Mouse (Mus musculus) macrophage (primary cell): ENCODE results near the gene Pigt. TPM values are rescaled to one million over a fixed set of nuclear protein-coding genes. Genes with fewer than 3 reads are reported as not detected.

Experiments
- H3K27ac ChIP-seq: fragments of 350-480 bp; formaldehyde crosslinking; 2 replicates; pipeline ENCODE4 v1.9.0; 2021
- H3K36me3 ChIP-seq: fragments of 350-480 bp; formaldehyde crosslinking; 2 replicates; pipeline ENCODE4 v1.9.0; 2021; ENCODE audit errors: inconsistent target
- H3K4me3 ChIP-seq: fragments of 350-480 bp; formaldehyde crosslinking; 2 replicates; pipeline ENCODE4 v1.9.0; 2021; ENCODE audit errors: inconsistent target
- H3K79me2 ChIP-seq: fragments of 350-480 bp; formaldehyde crosslinking; 2 replicates; pipeline ENCODE4 v1.9.0; 2021; ENCODE audit errors: inconsistent target
- WGBS: methylation state at CpG from one replicate; pipeline ENCODE4 v1.1.7; 2026; ENCODE audit warnings: inconsistent platforms; ENCODE audit not compliant: missing documents; 5-methylcytosine and 5-hydroxymethylcytosine counted together
- polyA plus RNA-seq: library from polyadenylated mRNA; stranded (reverse); fragments of 250-400 nt; gene quantifications from 3 replicates; pipeline ENCODE4 v1.2.4, GENCODE M21; 2018; ENCODE audit warnings: inconsistent platforms

Pigt gene
- polyA plus RNA-seq, 1 experiment from 2014 or later, result 92.7 TPM

DNA sequence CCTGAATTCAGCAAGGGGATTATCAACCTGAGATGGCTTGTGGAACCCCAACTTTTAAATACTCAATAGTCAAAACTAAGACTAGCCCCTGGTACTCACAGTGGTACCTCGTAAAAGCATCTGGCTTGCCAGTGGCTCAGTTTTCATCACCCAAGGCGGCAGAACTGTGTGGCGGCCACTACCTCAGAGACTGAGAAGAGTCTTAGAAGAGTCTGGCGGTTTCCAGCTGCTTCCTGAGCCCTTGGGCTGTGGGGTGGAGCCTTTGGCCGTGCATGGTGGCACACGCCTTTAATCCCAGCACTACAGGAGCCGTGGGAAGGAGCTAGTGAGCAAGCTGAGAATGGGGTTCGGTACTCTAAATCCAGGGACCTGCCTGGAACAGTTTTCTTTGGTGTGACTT is 25.0 kb downstream of the Pigt start:
- 20% methylated on average over 8 of the region's 8 CpGs for WGBS
- H3K27ac ChIP-seq, result no peak overlapping the region
- no peaks in the 10 kb centered on the region for H3K36me3 ChIP-seq
- no peak overlapping the region for H3K4me3 ChIP-seq
- H3K79me2 ChIP-seq, result no peaks in the 10 kb centered on the region

DNA sequence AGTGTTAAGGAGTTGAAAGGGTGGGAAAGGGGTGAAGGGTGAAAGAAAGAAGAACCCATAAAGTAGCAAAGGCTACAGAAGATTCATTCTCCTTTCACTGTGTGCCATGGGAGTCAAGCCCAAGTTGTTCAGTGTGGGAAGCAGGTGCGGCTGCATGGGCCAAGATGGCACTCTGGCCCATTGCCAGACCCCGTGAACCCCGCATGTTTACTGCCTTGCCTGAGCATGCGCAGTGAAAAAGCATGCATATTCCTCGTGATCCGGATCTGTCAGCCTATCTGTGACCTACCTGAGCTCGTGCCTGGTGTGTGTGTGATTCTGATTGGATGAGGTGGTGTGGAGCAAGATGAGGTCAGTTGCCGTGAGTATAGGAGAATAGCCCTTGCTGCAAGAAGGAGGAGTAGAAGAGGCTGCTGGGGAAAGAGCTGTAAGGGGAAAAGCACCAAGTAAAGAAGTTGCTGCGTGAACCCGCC is 26.0 kb downstream of the Pigt start:
- no peaks in the 10 kb centered on the region for H3K36me3 ChIP-seq
- no peak overlapping the region for H3K27ac ChIP-seq
- no peak overlapping the region for H3K4me3 ChIP-seq
- H3K79me2 ChIP-seq, result no peaks in the 10 kb centered on the region
- 89% methylated on average over 10 of the region's 10 CpGs for WGBS

DNA sequence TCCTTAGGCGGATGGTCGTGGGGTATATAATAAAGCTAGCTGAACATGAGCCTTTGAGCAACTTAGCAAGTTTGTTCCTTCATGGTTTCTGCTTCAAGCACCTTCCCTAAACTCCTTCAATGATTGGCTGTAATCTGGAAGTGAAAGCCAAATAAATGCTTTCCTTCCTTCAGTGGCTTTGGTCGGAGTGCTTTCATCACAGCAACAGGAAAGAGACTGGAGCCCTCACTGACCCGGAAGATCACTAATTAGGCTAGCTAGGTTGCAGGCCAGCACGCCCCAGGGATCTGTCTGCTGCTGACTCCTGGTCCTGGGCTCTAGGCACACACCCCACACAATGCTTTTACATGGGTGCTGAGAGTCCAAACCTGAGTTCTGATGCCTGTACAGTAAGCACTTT is 31.2 kb downstream of the Pigt start:
- no peaks in the 10 kb centered on the region for H3K79me2 ChIP-seq
- H3K27ac ChIP-seq, result no peak overlapping the region
- no peaks in the 10 kb centered on the region for H3K36me3 ChIP-seq
- H3K4me3 ChIP-seq, result no peak overlapping the region
- 50% methylated on average over 5 of the region's 5 CpGs for WGBS

DNA sequence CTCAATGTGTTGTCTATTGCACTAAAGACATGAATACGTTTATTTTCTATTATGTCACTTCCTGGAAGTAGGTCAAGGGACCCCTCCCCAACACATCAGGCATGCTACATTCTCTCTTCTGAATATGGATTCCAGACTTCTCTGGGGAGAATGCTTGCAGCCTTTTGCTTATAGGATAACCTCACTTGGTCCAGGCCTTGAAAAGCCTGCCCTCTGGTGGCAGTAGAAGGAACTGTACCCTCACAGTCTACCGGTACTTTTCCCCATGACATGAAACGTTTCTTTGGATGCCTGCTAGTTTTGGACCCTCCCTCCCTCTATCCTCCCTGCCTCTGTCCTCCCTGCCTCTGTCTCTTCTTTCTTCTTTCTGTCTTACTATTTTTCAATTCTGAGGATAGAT is 33.8 kb downstream of the Pigt start:
- H3K36me3 ChIP-seq, result no peaks in the 10 kb centered on the region
- WGBS, result 7% methylated on average over 3 of the region's 3 CpGs
- H3K4me3 ChIP-seq, result no peak overlapping the region
- H3K79me2 ChIP-seq, result no peaks in the 10 kb centered on the region
- no peak overlapping the region for H3K27ac ChIP-seq

DNA sequence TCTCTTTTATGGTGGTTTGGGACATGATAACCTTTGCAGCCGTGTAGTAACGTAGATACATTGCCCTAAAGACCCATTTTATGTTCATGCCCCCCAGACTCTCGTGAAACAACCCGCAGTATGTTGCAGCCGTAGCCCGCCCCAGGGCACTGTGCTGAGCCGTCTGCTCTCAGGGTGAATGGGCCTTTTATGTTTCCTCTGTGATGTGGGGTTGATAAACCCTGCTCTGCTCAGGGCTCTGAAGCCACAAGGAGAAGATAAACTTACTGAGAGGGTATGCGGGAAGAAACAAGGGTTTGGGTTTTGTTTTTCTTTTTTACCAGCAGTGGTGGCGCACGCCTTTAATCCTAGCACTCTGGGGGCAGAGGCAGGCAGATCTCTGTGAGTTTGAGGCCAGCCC is 37.0 kb downstream of the Pigt start:
- Histone ChIP-seq H3K36me3 (no peaks in the 10 kb centered on the region), H3K4me3 (no peak overlapping the region), H3K27ac (no peak overlapping the region), H3K79me2 (no peaks in the 10 kb centered on the region)
- 89% methylated on average over 10 of the region's 10 CpGs for WGBS

DNA sequence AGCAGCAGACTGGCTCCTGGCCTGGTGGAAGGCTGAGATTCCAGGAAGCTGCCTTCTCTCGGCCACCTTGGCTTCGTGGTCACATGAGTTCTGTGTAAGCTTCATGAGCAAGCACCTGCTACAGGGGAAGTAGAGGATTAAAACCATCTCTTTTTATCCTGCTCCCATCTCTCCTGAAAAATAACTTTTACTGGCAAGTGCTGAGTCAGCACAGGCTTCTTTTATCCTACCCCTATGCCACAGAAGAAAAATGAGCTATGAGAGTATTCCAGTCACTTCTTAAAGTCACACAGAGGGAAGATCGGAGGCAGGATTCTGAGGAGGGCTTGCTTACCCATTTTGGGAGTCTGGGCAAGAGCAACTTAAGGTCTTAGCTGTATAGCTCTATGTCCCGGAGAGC is 39.7 kb downstream of the Pigt start:
- no peaks in the 10 kb centered on the region for H3K79me2 ChIP-seq
- H3K27ac ChIP-seq, result no peak overlapping the region
- H3K4me3 ChIP-seq, result no peak overlapping the region
- WGBS, result 63% methylated on average over 4 of the region's 4 CpGs
- no peaks in the 10 kb centered on the region for H3K36me3 ChIP-seq

DNA sequence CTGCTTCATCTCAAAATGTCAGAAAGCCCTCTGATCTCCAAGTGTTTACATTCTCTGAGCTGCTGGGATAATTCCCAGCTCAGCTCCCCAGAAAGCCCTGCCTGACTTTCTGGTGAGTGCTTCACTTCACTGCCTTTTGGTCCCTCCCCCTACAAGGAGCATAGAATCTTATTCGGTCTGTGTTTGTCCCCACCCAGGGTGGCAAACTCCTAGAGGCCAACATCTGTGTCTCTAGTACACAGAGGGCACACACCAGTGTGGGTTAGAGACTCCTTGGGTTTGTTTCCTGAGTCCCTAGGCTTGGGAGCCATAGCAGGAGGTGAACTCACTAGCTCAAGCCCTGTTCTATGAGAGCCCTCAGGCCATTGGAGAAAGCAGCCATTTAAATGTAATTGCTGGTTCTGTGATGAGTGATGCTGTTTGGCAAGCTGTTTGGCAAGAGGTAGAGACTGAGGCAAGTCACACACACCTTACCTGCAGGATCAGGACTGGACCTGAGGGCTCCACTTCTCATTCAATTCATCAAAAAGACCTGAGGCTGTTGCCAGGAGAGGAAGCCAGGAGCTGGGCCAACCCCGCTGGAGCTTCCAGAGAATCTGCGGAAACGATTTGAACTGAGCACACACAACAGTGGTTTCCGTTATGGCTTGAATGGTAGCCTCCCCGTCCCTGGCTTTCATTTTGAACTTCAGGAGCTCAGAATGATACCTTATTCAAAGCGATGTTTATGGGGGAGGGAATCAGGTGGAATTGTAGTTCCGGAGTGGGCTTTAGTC is 43.5 kb downstream of the Pigt start:
- H3K27ac ChIP-seq, result no peak overlapping the region
- H3K79me2 ChIP-seq, result no peaks in the 10 kb centered on the region
- no peak overlapping the region for H3K4me3 ChIP-seq
- H3K36me3 ChIP-seq, result no peaks in the 10 kb centered on the region
- WGBS, result 37% methylated on average over 8 of the region's 8 CpGs

DNA sequence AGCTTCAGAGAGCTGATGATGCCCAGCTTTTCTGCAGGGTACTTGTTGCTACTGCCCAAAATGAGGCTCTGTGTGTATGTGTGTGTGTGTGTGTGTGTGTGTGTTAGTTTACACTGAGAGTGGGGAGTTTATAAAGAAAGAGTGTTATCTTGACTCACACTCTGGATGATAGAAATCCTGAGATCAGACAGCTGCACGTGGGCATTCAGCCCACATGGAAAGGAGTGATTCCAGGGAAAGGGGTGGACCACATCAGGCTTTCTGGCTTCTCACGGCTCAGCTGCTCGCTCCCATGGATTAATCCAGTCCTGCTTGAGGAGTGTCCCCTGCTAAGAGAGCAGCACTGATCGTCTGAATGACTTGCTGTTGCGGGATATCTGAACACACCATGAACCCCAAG is 44.8 kb downstream of the Pigt start:
- Histone ChIP-seq H3K36me3 (no peaks in the 10 kb centered on the region), H3K79me2 (no peaks in the 10 kb centered on the region), H3K4me3 (no peak overlapping the region), H3K27ac (no peak overlapping the region)
- WGBS, result 92% methylated on average over 5 of the region's 5 CpGs

DNA sequence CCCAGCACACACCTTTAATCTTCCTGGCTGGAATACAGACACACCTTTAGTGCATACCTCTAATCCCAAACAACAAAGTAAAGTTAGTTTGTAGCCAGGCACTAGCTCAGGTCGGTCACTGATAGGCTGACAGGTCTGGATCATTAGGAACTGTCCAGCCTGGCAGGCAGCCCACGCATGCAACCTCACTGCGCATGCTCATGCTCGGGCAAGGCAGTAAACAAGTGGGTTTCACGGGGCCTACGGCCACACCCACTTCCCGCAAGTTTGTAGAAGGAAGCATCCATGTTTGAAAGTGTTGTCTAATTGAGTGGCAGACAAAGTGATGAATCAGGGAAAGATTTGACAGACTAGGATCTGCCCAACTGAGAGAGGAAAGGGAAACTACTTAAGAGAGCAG is 45.3 kb downstream of the Pigt start:
- Histone ChIP-seq H3K4me3 (no peak overlapping the region), H3K79me2 (no peaks in the 10 kb centered on the region), H3K27ac (no peak overlapping the region), H3K36me3 (no peaks in the 10 kb centered on the region)
- 96% methylated on average over 5 of the region's 7 CpGs for WGBS

DNA sequence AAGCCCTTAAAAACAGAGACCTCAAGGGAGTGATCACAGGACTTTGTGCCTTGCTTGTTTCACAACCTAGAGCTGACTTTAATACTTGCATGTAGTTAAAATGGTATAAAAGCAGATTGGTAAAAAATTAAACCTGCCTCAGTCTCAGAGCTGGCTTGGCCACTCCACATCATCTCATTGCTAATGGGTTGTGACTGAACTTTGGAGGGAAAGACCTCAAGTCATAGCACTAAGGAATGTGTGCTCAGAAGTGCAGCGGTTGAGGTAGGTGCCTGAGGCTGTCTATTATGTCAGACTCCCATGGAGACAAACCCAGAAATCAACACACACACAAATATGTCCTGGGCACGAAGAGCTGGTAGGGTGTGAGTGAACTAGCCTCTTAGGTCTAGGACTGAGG is 46.4 kb downstream of the Pigt start:
- Histone ChIP-seq H3K36me3 (no peaks in the 10 kb centered on the region), H3K27ac (no peak overlapping the region), H3K4me3 (no peak overlapping the region), H3K79me2 (no peaks in the 10 kb centered on the region)
- 81% methylated on average over 2 of the region's 2 CpGs for WGBS

DNA sequence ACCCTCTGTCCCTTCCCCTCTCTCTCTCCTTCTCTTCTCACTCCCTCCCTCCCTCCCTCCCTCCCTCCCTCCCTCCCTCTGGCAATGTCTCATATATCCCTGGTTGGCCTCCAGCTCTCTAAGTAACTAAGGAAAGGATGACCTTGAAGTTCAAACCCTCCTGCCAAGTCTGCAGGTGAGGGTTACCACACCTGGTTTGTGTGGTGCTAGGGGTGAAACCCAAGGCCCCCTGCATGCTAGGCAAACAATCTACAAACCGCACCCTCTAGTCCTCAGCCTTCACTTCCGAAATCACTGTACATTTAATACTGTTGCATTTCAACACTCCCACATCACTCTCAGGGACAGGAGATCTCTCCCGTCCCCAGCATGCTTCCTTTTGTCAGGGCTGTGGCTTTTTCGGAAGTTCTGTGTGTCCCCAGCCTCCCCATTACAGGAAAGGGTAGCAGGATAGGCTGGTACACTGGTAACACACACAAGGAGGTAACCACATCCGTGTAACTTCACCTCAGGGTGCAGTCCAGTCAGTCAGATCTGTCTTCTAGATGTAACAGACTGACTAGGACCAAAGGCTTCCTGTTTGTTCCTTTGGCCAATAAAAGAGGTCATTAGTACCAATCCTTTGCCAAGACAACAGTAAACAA is 47.3 kb downstream of the Pigt start:
- WGBS, result 3% methylated on average over 5 of the region's 5 CpGs
- Histone ChIP-seq H3K36me3 (no peaks in the 10 kb centered on the region), H3K27ac (no peak overlapping the region), H3K79me2 (no peaks in the 10 kb centered on the region), H3K4me3 (no peak overlapping the region)

DNA sequence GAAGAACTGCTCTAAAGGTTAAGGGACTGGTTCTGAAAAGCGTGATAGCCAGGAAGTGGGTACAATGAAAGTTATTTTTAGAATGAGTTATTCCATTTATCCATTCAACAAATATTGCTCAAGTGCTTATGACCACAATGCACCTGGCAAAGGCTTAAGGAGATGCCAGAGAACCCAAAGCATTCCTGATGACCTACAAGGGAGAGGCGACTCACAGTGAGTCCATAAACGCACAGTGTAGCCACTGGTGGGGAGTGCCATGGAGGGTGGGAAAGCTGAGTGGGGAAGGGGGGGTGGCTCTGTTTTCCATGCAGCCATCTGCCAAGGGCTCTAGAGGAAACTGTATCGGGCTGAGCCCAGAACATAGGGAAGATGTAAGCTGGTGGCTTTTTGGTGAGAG is 52.0 kb downstream of the Pigt start:
- WGBS, result 72% methylated on average over 4 of the region's 4 CpGs
- no peak overlapping the region for H3K4me3 ChIP-seq
- H3K36me3 ChIP-seq, result no peaks in the 10 kb centered on the region
- H3K79me2 ChIP-seq, result no peaks in the 10 kb centered on the region
- no peak overlapping the region for H3K27ac ChIP-seq

DNA sequence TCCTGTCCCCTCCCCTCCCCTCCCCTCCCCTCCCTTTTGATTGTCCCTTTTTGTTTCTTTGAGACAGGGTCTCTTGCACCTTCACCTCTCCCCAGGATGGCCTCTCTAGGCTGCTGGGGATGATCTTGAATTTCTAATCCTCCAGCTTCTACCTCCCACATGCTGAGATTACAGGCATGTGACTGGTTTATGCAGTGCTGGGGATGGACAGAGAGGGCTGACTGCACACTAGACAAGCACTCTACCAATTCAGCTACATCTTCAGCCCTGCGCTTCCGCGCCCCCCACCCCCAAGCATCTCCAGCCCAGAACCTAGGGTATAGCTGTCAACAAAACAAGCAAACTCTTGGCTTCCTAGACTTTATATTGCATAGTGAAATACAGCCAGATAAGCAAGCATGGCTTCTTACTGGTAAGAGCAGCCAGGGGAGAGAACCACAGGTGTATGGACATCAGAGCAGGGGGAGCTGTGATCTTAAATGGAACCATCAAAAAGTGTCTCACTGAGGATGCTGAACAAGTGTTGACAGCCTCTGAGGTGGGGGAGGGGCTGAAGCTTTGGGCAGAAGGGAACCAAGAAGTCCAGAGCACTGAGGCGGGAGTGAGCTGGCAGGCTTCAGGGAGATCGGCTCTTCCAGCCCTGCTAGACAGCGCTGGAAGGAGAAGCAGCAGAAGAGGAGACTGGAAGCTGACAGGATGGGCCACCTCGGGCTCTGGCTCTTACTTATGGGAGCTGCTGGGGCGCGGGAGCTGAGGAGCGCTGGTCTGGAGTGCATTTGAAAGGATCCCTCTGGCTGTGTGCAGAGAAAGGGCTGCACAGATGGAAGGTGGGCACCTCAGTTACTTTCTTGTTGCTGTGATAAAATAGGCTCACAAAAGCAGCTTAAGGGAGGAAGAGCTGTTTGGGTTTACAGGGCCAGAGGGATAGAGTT is 52.9 kb downstream of the Pigt start:
- Histone ChIP-seq H3K4me3 (no peak overlapping the region), H3K27ac (no peak overlapping the region), H3K79me2 (no peaks in the 10 kb centered on the region), H3K36me3 (no peaks in the 10 kb centered on the region)
- 46% methylated on average over 10 of the region's 10 CpGs for WGBS

DNA sequence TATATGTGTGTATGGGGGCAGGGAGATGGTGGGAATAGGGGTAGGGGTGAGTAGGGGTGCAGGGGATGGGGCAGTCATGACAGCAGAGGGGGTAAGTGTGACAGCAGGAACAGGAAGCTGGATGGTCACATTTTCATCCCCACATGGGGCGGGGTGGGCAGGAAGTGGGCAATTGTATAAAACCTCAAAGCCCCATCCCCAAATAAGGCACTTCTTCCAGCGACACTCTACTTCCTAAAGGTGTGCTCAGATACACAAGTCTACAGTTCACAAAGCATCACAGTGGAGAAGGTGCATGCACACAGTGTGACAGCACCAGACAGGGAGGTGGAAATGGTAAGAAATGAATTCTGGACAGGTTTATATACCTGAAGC is 53.6 kb downstream of the Pigt start:
- WGBS, result 0% methylated on average over 2 of the region's 2 CpGs
- Histone ChIP-seq H3K36me3 (no peaks in the 10 kb centered on the region), H3K27ac (no peak overlapping the region), H3K4me3 (no peak overlapping the region), H3K79me2 (no peaks in the 10 kb centered on the region)

DNA sequence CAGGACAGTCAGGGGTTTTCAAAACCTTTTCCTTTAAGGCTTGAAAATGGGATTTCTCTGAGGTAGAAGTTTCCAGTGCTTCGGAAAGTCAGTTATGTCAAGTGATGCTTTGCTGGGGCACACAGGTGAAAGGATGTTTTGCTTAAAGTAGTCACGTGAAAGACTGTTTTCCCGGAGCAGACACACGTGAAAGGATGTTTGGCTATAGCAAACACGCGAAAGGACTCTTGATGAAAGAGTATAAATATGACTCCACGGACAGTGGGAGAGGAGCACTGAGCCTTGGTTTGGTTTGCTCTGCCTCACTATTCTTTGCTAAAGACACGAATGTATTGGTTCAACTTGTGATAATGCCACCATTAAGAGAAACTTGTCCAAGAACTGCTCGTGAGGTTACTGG is 54.2 kb downstream of the Pigt start:
- WGBS, result 96% methylated on average over 9 of the region's 9 CpGs
- H3K4me3 ChIP-seq, result no peak overlapping the region
- H3K27ac ChIP-seq, result no peak overlapping the region
- no peaks in the 10 kb centered on the region for H3K79me2 ChIP-seq
- no peaks in the 10 kb centered on the region for H3K36me3 ChIP-seq
